Mouse (Mus musculus): ENCODE results near the gene Fam129a.
"Not testable (repeated sequence)": the region's sequence is repeated elsewhere in the genome, so short reads cannot be mapped to it uniquely, and the experiment has no call there.

Gene Fam129a

GRCm38 (mm10) chr1:151725590-151725989 lies 154.6 kb downstream of the Fam129a start:
- DNase-seq (ENCODE audit: low read depth, low spot score) = no peak

- no peak for DNase-seq (ENCODE audit: low read depth, low spot score)
Observed at GRCm38 (mm10) chr1:151726358-151726757, 155.4 kb downstream of the Fam129a start.

GRCm38 (mm10) chr1:151728141-151728540 lies 157.2 kb downstream of the Fam129a start:
- DNase-seq (ENCODE audit: low read depth, low spot score) = no peak

GRCm38 (mm10) chr1:151737146-151737545 lies 166.2 kb downstream of the Fam129a start:
- peak; percentile 64 for DNase-seq (ENCODE audit: low read depth, low spot score)

- DNase-seq (ENCODE audit: low read depth, low spot score) = no peak
Observed at GRCm38 (mm10) chr1:151741199-151741621, 170.2 kb downstream of the Fam129a start.

GRCm38 (mm10) chr1:151749894-151750293 lies 178.9 kb downstream of the Fam129a start:
- DNase-seq (ENCODE audit: low read depth, low spot score) = not testable (repeated sequence)

GRCm38 (mm10) chr1:151752946-151753345 lies 182.0 kb downstream of the Fam129a start:
- DNase-seq (ENCODE audit: low read depth, low spot score) = no peak

- DNase-seq (ENCODE audit: low read depth, low spot score) = no peak
Observed at GRCm38 (mm10) chr1:151753374-151753929, 182.5 kb downstream of the Fam129a start.

GRCm38 (mm10) chr1:151754028-151754489 lies 183.1 kb downstream of the Fam129a start:
- DNase-seq (ENCODE audit: low read depth, low spot score) = peak; percentile 21

- peak; percentile 100 for DNase-seq (ENCODE audit: low read depth, low spot score)
Observed at GRCm38 (mm10) chr1:151754881-151755659, 184.1 kb downstream of the Fam129a start, which contains the start of gene Edem3. Edem3 (plus strand) TSS chr1:151755371.

- peak; percentile 66 for DNase-seq (ENCODE audit: low read depth, low spot score)
Observed at GRCm38 (mm10) chr1:151755660-151756424, 184.9 kb downstream of the Fam129a start.

- DNase-seq (ENCODE audit: low read depth, low spot score) = no peak
Observed at GRCm38 (mm10) chr1:151756425-151756728, 185.4 kb downstream of the Fam129a start.

GRCm38 (mm10) chr1:151758301-151758700 lies 187.3 kb downstream of the Fam129a start:
- DNase-seq (ENCODE audit: low read depth, low spot score) = no peak

- DNase-seq (ENCODE audit: low read depth, low spot score) = no peak
Observed at GRCm38 (mm10) chr1:151758991-151759390, 188.0 kb downstream of the Fam129a start.

- DNase-seq (ENCODE audit: low read depth, low spot score) = no peak
Observed at GRCm38 (mm10) chr1:151764236-151764635, 193.2 kb downstream of the Fam129a start.

- no peak for DNase-seq (ENCODE audit: low read depth, low spot score)
Observed at GRCm38 (mm10) chr1:151766166-151766565, 195.2 kb downstream of the Fam129a start.

- peak; percentile 41 for DNase-seq (ENCODE audit: low read depth, low spot score)
Observed at GRCm38 (mm10) chr1:151766976-151767654, 196.1 kb downstream of the Fam129a start.

- DNase-seq (ENCODE audit: low read depth, low spot score) = no peak
Observed at GRCm38 (mm10) chr1:151769200-151769913, 198.4 kb downstream of the Fam129a start.

All from ES-CJ7 (cell line).